Mouse (Mus musculus) heart, postnatal 25 days (tissue): Measurements from ENCODE around the gene Perp. TPM values are rescaled to one million over a fixed set of nuclear protein-coding genes. Genes with fewer than 3 reads are reported as not detected.

ENCODE experiments used
- DNase-seq: peaks from one replicate; pipeline ENCODE4 v3.0.0; 2022; ENCODE audit warnings: low spot score
- intact Hi-C: fragments of 180-260 bp; cut with DNase I; formaldehyde crosslinking; loops from one replicate; pipeline ENCODE4 v1.15.1; 2025
- total RNA-seq, 2 experiments: library from RNA; stranded (reverse); gene quantifications; 2 replicates each; pipeline ENCODE4 v1.2.3; 2021

The Perp gene
- total RNA-seq, 2 experiments from 2014 or later = 121 to 130 TPM

GRCm38 (mm10) chr10:18860831-18861230 is 16.0 kb downstream of the Perp start:
- DNase-seq = no peak
- intact Hi-C loops = no loop called here

- intact Hi-C loops = no loop called here
- no peak for DNase-seq
Observed at GRCm38 (mm10) chr10:18861418-18861817, 16.6 kb downstream of the Perp start.

GRCm38 (mm10) chr10:18863332-18863731 is 18.5 kb downstream of the Perp start:
- DNase-seq = no peak
- intact Hi-C loops = no loop called here

- intact Hi-C loops = no loop called here
- no peak for DNase-seq
Observed at GRCm38 (mm10) chr10:18864753-18865152, 19.9 kb downstream of the Perp start.

- DNase-seq = no peak
- intact Hi-C loops = no loop called here
Observed at GRCm38 (mm10) chr10:18870990-18871389, 26.2 kb downstream of the Perp start.

GRCm38 (mm10) chr10:18876211-18876610 is 31.4 kb downstream of the Perp start:
- intact Hi-C loops = no loop called here

GRCm38 (mm10) chr10:18878111-18878510 is 33.3 kb downstream of the Perp start:
- DNase-seq = no peak
- intact Hi-C loops = no loop called here

More at GRCm38 (mm10) chr10:18876211-18876610, 31.4 kb downstream of the Perp start:
- no peak for DNase-seq

- intact Hi-C loops = no loop called here
- DNase-seq = no peak
Observed at GRCm38 (mm10) chr10:18879160-18879559, 34.3 kb downstream of the Perp start.

GRCm38 (mm10) chr10:18879690-18880089 is 34.9 kb downstream of the Perp start:
- no peak for DNase-seq
- intact Hi-C loops = no loop called here

- no peak for DNase-seq
- intact Hi-C loops = no loop called here
Observed at GRCm38 (mm10) chr10:18882190-18882589, 37.4 kb downstream of the Perp start.

- intact Hi-C loops = no loop called here
- peak; percentile 39 for DNase-seq
Observed at GRCm38 (mm10) chr10:18886918-18887625, 42.3 kb downstream of the Perp start.

- intact Hi-C loops = no loop called here
- no peak for DNase-seq
Observed at GRCm38 (mm10) chr10:18888751-18889150, 43.9 kb downstream of the Perp start.

GRCm38 (mm10) chr10:18889255-18889654 is 44.4 kb downstream of the Perp start:
- intact Hi-C loops = no loop called here
- no peak for DNase-seq

GRCm38 (mm10) chr10:18891110-18891509 is 46.3 kb downstream of the Perp start:
- intact Hi-C loops = no loop called here
- DNase-seq = no peak

GRCm38 (mm10) chr10:18892102-18892501 is 47.3 kb downstream of the Perp start:
- DNase-seq = no peak
- intact Hi-C loops = no loop called here

- DNase-seq = no peak
- intact Hi-C loops = no loop called here
Observed at GRCm38 (mm10) chr10:18894259-18895166, 49.7 kb downstream of the Perp start.

- no peak for DNase-seq
- intact Hi-C loops = loop anchor here (1.0 to 5.0 kb wide), 2 partner anchors 67 to 142 kb away; no protein-coding TSS in a partner anchor
Observed at GRCm38 (mm10) chr10:18904108-18904507, 59.3 kb downstream of the Perp start.
